Comparison of ENCODE assay signal across 34 mouse cellular contexts in the genomic region with DNA sequence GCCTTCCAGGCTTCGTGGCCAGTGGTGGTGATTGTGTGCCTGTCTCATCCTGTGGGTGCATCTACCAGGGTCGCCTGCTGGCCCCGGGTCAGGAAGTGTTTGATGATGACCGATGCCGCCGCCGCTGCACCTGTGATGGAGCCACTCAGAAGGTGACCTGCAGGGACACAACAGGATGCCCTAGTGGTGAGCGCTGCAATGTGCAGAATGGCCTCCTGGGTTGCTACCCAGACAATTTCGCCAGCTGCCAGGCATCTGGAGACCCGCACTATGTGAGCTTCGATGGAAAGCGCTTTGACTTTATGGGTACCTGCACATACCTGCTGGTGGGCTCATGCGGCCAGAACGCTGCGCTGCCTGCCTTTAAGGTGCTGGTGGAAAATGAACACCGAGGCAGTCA. TPM values are rescaled to one million over a fixed set of nuclear protein-coding genes. Genes with fewer than 3 reads are reported as not detected.
DNase-seq lines count a peak whose midpoint lies in the region; ATAC-seq and TF ChIP-seq lines count a peak whose summit lies in the region.
"Had no signal": no experiment of that assay in that cellular context is flagged by ENCODE, and none has a peak within 500 bp of the region (broad histone marks: within the 10 kb centered on the region; RNA-seq: fewer than 3 reads in every experiment).

No protein-coding gene starts in this region.

- peak overlapping the region; percentile 11 to 56 for H3K4me3 ChIP-seq in ES-E14 (ENCODE audit: insufficient read depth in 1 of 2, low read depth in 1 of 2, low read length in 2 of 2, poor library complexity in 1 of 2, severe bottlenecking in 1 of 2)
- no peak overlapping the region for H3K4me3 ChIP-seq in forebrain, embryonic 15.5 days
- H3K4me3 ChIP-seq: embryonic facial prominence, embryonic 12.5 days; embryonic facial prominence, embryonic 15.5 days; forebrain, embryonic 12.5 days; gastrocnemius, adult 2 months; heart, embryonic 12.5 days; heart, embryonic 15.5 days had no signal

- H3K4me2 ChIP-seq in forebrain, embryonic 15.5 days (replicated peaks) = no peak overlapping the region
- H3K4me2 ChIP-seq: embryonic facial prominence, embryonic 12.5 days; embryonic facial prominence, embryonic 15.5 days; forebrain, embryonic 12.5 days; heart, embryonic 12.5 days; heart, embryonic 15.5 days; hindbrain, embryonic 14.5 days had no signal

- H3K27me3 ChIP-seq in forebrain, embryonic 15.5 days = no peaks in the 10 kb centered on the region
- H3K27me3 ChIP-seq: embryonic facial prominence, embryonic 12.5 days; forebrain, embryonic 12.5 days had no signal

- H3K27ac ChIP-seq in ES-E14 (ENCODE audit: insufficient read depth, low read depth, low read length, poor library complexity, severe bottlenecking) = no peak overlapping the region
- H3K27ac ChIP-seq in forebrain, embryonic 15.5 days (replicated peaks) = no peak overlapping the region
- H3K27ac ChIP-seq: embryonic facial prominence, embryonic 12.5 days; embryonic facial prominence, embryonic 15.5 days; forebrain, embryonic 12.5 days; gastrocnemius, adult 2 months; heart, embryonic 15.5 days; hindbrain, embryonic 14.5 days; hindbrain, postnatal 0 days had no signal

- H3K4me1 ChIP-seq in ES-E14 (ENCODE audit: control insufficient read depth in 2 of 2, insufficient read depth in 2 of 2, low read length in 2 of 2, poor library complexity in 1 of 2) = no peaks in the 10 kb centered on the region
- H3K4me1 ChIP-seq in forebrain, embryonic 15.5 days = no peaks in the 10 kb centered on the region
- H3K4me1 ChIP-seq: embryonic facial prominence, embryonic 12.5 days; embryonic facial prominence, embryonic 15.5 days; forebrain, embryonic 12.5 days; heart, embryonic 12.5 days; heart, embryonic 15.5 days had no signal

- H3K9ac ChIP-seq in ES-E14 (ENCODE audit: insufficient read depth, low read depth, low read length, poor library complexity, severe bottlenecking) = 0 out of 2 replicates have a peak overlapping the region, but pooled peaks have one; percentile 9
- no peak overlapping the region for H3K9ac ChIP-seq in forebrain, embryonic 15.5 days (replicated peaks)
- H3K9ac ChIP-seq: embryonic facial prominence, embryonic 12.5 days; embryonic facial prominence, embryonic 15.5 days; forebrain, embryonic 12.5 days; forebrain, postnatal 0 days; heart, embryonic 12.5 days; heart, embryonic 15.5 days; hindbrain, embryonic 14.5 days had no signal

- H3K36me3 ChIP-seq in ES-E14 (ENCODE audit: control insufficient read depth, insufficient read depth, low read length, poor library complexity, severe bottlenecking) = no peaks in the 10 kb centered on the region
- H3K36me3 ChIP-seq in forebrain, embryonic 15.5 days = no peaks in the 10 kb centered on the region
- H3K36me3 ChIP-seq: embryonic facial prominence, embryonic 12.5 days; embryonic facial prominence, embryonic 15.5 days; forebrain, embryonic 12.5 days; heart, embryonic 12.5 days; heart, embryonic 15.5 days had no signal

- WGBS in forebrain, embryonic 15.5 days = 86% methylated on average over 16 of the region's 16 CpGs

- in situ Hi-C loops in ES-E14 (cut with MboI; ENCODE audit: low sequenced_read_pairs in 2 of 2, unreplicated experiment in 2 of 2) = no loop called here

- 0 out of 2 replicates have a peak, but pooled peaks have one; percentile 25 for ATAC-seq in erythroid progenitor cell, adult 5-6 weeks (replicated peaks; ENCODE audit: low FRiP score, poor library complexity, severe bottlenecking)
- ATAC-seq in forebrain, embryonic 15.5 days (replicated peaks) = no peak
- ATAC-seq: forebrain, postnatal 0 days; hindbrain, postnatal 0 days; inflammation-experienced regulatory T-cells, adult 6 months; intestine, embryonic 16.5 days had no signal

- H3K9me3 ChIP-seq in ES-E14 (ENCODE audit: control insufficient read depth, insufficient read depth, low read depth, low read length) = no peaks in the 10 kb centered on the region
- H3K9me3 ChIP-seq in forebrain, embryonic 15.5 days = no peaks in the 10 kb centered on the region
- H3K9me3 ChIP-seq: embryonic facial prominence, embryonic 12.5 days; embryonic facial prominence, embryonic 15.5 days; forebrain, embryonic 12.5 days; heart, embryonic 15.5 days had no signal

- DNase-seq in testis, postnatal 10 days (ENCODE audit: low spot score) = peak; percentile 37
- DNase-seq in testis, postnatal 14 days (ENCODE audit: low spot score) = no peak
- DNase-seq in ES-E14 (ENCODE audit: low read depth, low spot score) = no peak
- no peak for DNase-seq in cerebellum, adult 9-10 months
- DNase-seq: adrenal gland, postnatal 10 days; adrenal gland, postnatal 36 days; B cell, adult 2 months; cerebellum, adult 18-20 months; cerebellum, adult 9-11 months; cerebellum, postnatal 25 days; forebrain, postnatal 0 days; gastrocnemius, adult 2 months; gastrocnemius, postnatal 14 days; heart, adult 18-20 months; heart, postnatal 10 days; heart, postnatal 4 days; kidney, adult 18-20 months had no signal

TF ChIP-seq in ES-E14, 5 proteins besides CTCF, POLR2A, EP300 and RAD21:
- TF ChIP-seq ZC3H11A (IDR thresholded peaks at IDR 0.05; ENCODE audit: borderline replicate concordance, low read depth, low read length) (no peak), CHD2 (IDR thresholded peaks at IDR 0.05; ENCODE audit: low read depth, low read length) (no peak), MAFK (IDR thresholded peaks at IDR 0.05; ENCODE audit: insufficient read depth, low read depth, low read length) (no peak), HCFC1 (IDR thresholded peaks at IDR 0.05; ENCODE audit: borderline replicate concordance, insufficient read depth, low read length) (no peak), ZNF384 (IDR thresholded peaks at IDR 0.05; ENCODE audit: low read depth, low read length) (no peak)

RNA-seq across cellular contexts. Expression of a gene that starts 15.2 kb away (rescaled TPM):
- total RNA-seq in ES-E14 (2012; rRNA removed) = 0.85 and 1.2 TPM in 2 replicates
- total RNA-seq in erythroid progenitor cell, adult 5-6 weeks (2015; ENCODE audit: low replicate concordance) = not detected in 2 replicates
- total RNA-seq in erythroid progenitor cell, adult 5-6 weeks (2017; ENCODE audit: low replicate concordance) = not detected in 2 replicates
- 0.06 and 0.10 TPM in 2 replicates for polyA plus RNA-seq in forebrain, embryonic 15.5 days (2015; fragmentation: Nextera tagmentation; extraction: Ambion mirVana)
- total RNA-seq: adrenal gland, adult 18-20 months; adrenal gland, postnatal 10 days; adrenal gland, postnatal 36 days; CH12.LX; common myeloid progenitor, adult 5-6 weeks; gastrocnemius, adult 2 months; MEL had no signal
- polyA plus RNA-seq: heart, embryonic 12.5 days; inflammation-experienced regulatory T-cells, adult 6 months had no signal

RNA-seq across cellular contexts. Expression of a gene that starts 36.3 kb away (rescaled TPM):
- total RNA-seq in ES-E14 (2012; rRNA removed) = 211 and 287 TPM in 2 replicates
- 77.1 and 114 TPM in 2 replicates for total RNA-seq in erythroid progenitor cell, adult 5-6 weeks (2015; ENCODE audit: low replicate concordance)
- 48.6 and 65.1 TPM in 2 replicates for total RNA-seq in erythroid progenitor cell, adult 5-6 weeks (2017; ENCODE audit: low replicate concordance)
- 345 and 350 TPM in 2 replicates for polyA plus RNA-seq in forebrain, embryonic 15.5 days (2015; fragmentation: Nextera tagmentation; extraction: Ambion mirVana)

RNA-seq across cellular contexts. Expression of a gene that starts 43.0 kb away (rescaled TPM):
- 0.85 and 1.4 TPM in 2 replicates for total RNA-seq in ES-E14 (2012; rRNA removed)
- total RNA-seq in erythroid progenitor cell, adult 5-6 weeks (2015; ENCODE audit: low replicate concordance) = not detected in 2 replicates
- total RNA-seq in erythroid progenitor cell, adult 5-6 weeks (2017; ENCODE audit: low replicate concordance) = not detected in 2 replicates
- 0.08 and 0.11 TPM in 2 replicates for polyA plus RNA-seq in forebrain, embryonic 15.5 days (2015; fragmentation: Nextera tagmentation; extraction: Ambion mirVana)
- total RNA-seq: adrenal gland, adult 18-20 months; adrenal gland, postnatal 10 days; adrenal gland, postnatal 36 days; common myeloid progenitor, adult 5-6 weeks; gastrocnemius, adult 2 months; gastrocnemius, postnatal 14 days; gastrocnemius, postnatal 4 days; heart, adult 18-20 months; heart, postnatal 10 days; heart, postnatal 4 days; MEL had no signal
- polyA plus RNA-seq: frontal cortex, adult 2 months; inflammation-experienced regulatory T-cells, adult 6 months had no signal
